Mouse (Mus musculus) heart, postnatal 0 days (tissue): Measurements from ENCODE around the gene Il1rapl1. TPM values are rescaled to one million over a fixed set of nuclear protein-coding genes. Genes with fewer than 3 reads are reported as not detected.

Experiments
- ATAC-seq: fragments of 200-750 bp; cut with Nextera tagmentation; 2 replicates; pipeline ENCODE4 v1.8.0; 2017; ENCODE audit warnings: low read depth, moderate number of reproducible peaks, moderate library complexity; ENCODE audit not compliant: insufficient read depth
- DNase-seq: peaks from one replicate; pipeline ENCODE4 v3.0.0-alpha.2; 2016; ENCODE audit warnings: low spot score
- H3K27ac ChIP-seq: fragments of 300-500 bp; sonication (generic); 2 replicates; pipeline ENCODE4 v1.5.1; 2014; ENCODE audit warnings: low read depth, mild to moderate bottlenecking
- H3K27me3 ChIP-seq: fragments of 300-500 bp; sonication (generic); 2 replicates; pipeline ENCODE4 v1.6.1; 2014; ENCODE audit warnings: low read length, mixed read lengths; ENCODE audit not compliant: control insufficient read depth, insufficient read depth
- H3K36me3 ChIP-seq: fragments of 300-500 bp; sonication (generic); replicated peaks from 2 replicates; pipeline ENCODE4 v1.6.1; 2014; ENCODE audit warnings: low read length, mixed read lengths; ENCODE audit not compliant: control insufficient read depth, insufficient read depth
- H3K4me1 ChIP-seq: fragments of 300-500 bp; sonication (generic); 2 replicates; pipeline ENCODE4 v1.6.1; 2014; ENCODE audit warnings: antibody characterized with exemption; ENCODE audit not compliant: control insufficient read depth, insufficient read depth
- H3K4me2 ChIP-seq: fragments of 300-500 bp; sonication (generic); 2 replicates; pipeline ENCODE4 v1.6.1; 2014; ENCODE audit warnings: low read depth, mild to moderate bottlenecking, low read length, moderate library complexity
- H3K4me3 ChIP-seq: fragments of 300-500 bp; sonication (generic); 2 replicates; pipeline ENCODE4 v1.5.1; 2014; ENCODE audit warnings: low read depth, low read length
- H3K9ac ChIP-seq: fragments of 300-500 bp; sonication (generic); replicated peaks from 2 replicates; pipeline ENCODE4 v1.6.1; 2014; ENCODE audit warnings: low read depth, low read length, mixed read lengths
- H3K9me3 ChIP-seq: fragments of 300-500 bp; sonication (generic); replicated peaks from 2 replicates; pipeline ENCODE4 v1.6.1; 2016; ENCODE audit warnings: low read length; ENCODE audit not compliant: control insufficient read depth
- CTCF ChIP-seq: IDR thresholded peaks from 2 replicates; pipeline ENCODE4 v1.5.1; 2016; ENCODE audit warnings: antibody characterized with exemption, control low read depth, low read depth
- EP300 ChIP-seq: IDR thresholded peaks from 2 replicates; pipeline ENCODE4 v1.6.1; 2016; ENCODE audit warnings: antibody characterized with exemption, low read depth
- WGBS: fragments of 180-500 bp; shearing (Covaris S2); extraction: QIAGEN DNeasy Blood & Tissue Kit; methylation state at CpG from one replicate; pipeline ENCODE4 v1.1.7; 2014; 5-methylcytosine and 5-hydroxymethylcytosine counted together
- polyA plus RNA-seq: library from polyadenylated mRNA; unstranded; fragments of >200 nt; fragmentation: Nextera tagmentation; extraction: Ambion mirVana; gene quantifications from 2 replicates; pipeline ENCODE4 v1.2.1, GENCODE M21; 2015
- total RNA-seq: library from RNA; depleted of rRNA; stranded (reverse); fragments of >200 nt; gene quantifications from 2 replicates; pipeline ENCODE4 v1.2.3, GENCODE M21; 2014; ENCODE audit warnings: low replicate concordance

Il1rapl1 gene
- total and polyA plus RNA-seq, 2 experiments from 2014 or later = 0.08 TPM; not detected in 1

DNA sequence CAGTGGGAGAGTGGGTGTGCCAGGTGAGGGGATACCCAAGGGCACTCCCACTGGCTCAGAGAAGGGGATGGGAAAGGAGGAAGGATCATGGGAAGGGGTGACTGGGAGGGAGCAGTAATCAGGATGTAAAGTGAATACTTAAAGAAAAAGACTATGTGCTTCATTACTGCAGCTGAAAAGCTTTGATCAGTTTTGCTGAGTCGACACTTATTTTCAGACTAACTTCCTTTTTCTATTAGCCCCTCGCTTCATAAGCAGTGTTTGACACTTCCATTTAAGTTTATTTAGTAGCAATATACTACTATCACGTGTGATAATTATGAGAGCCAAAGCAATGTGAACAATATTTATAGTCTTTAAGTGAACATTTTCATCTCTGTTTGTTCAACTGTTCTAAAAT lies 1307.2 kb downstream of the Il1rapl1 start:
- no peak overlapping the region for H3K9ac ChIP-seq
- ATAC-seq (no peak), DNase-seq (no peak)
- no peaks in the 10 kb centered on the region for H3K27me3 ChIP-seq
- H3K36me3 ChIP-seq = no peaks in the 10 kb centered on the region
- TF ChIP-seq CTCF (no peak), EP300 (no peak)
- H3K9me3 ChIP-seq = no peaks in the 10 kb centered on the region
- H3K4me1 ChIP-seq = no peaks in the 10 kb centered on the region
- H3K4me2 ChIP-seq = no peak overlapping the region
- no peak overlapping the region for H3K27ac ChIP-seq
- H3K4me3 ChIP-seq = no peak overlapping the region
- WGBS = 64% methylated on average over 3 of the region's 3 CpGs

DNA sequence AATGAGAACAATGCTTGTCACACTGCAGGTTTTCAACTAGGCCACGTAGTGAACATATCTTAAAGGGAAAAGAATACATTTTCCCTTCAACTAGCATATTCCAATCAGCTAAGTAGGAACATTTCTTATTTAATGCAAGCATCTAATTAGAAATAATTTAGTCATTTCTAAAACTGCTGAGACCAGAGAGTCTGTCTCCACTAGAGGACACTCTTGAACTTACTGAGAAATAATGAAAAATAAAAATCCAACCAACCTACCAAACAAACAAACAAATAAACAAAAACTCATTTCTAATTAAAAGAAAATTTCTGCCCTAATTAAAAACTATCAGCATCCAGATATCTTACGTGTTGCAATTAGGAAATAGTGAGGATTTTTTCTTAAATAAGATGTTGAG lies 1312.7 kb downstream of the Il1rapl1 start:
- DNase-seq (no peak), ATAC-seq (no peak)
- TF ChIP-seq CTCF (no peak), EP300 (no peak)
- Histone ChIP-seq H3K36me3 (no peaks in the 10 kb centered on the region), H3K27me3 (no peaks in the 10 kb centered on the region), H3K9me3 (no peaks in the 10 kb centered on the region), H3K27ac (no peak overlapping the region), H3K4me2 (no peak overlapping the region), H3K9ac (no peak overlapping the region), H3K4me1 (no peaks in the 10 kb centered on the region), H3K4me3 (no peak overlapping the region)
- 61% methylated on average over 2 of the region's 2 CpGs for WGBS

DNA sequence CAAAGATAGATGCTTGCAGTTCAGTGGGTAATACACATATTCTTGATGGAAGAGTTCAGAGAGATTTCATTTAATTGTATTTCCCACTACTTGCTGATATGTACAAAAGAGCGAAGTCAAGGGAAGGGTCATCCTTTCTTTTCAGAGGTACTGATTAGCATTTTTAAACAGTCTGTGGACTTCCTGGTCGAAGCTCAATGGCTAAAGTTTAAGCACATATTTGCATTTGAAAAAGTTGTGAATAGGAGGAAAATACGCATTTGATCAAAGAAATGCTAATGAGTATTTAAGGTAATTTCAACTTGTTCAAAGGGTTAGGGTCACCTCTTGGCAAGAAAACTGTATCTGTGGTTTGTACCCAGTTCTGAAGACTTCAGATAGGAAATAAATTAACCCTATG lies 1386.6 kb downstream of the Il1rapl1 start:
- no peak overlapping the region for H3K9ac ChIP-seq
- TF ChIP-seq EP300 = no peak
- TF ChIP-seq CTCF = no peak
- ATAC-seq = no peak

More for the DNA sequence above, 1386.6 kb downstream of the Il1rapl1 start:
- 55% methylated on average over 3 of the region's 3 CpGs for WGBS
- Histone ChIP-seq H3K4me2 (no peak overlapping the region), H3K27me3 (no peaks in the 10 kb centered on the region), H3K4me1 (no peaks in the 10 kb centered on the region), H3K36me3 (no peaks in the 10 kb centered on the region), H3K9me3 (no peaks in the 10 kb centered on the region), H3K27ac (no peak overlapping the region), H3K4me3 (no peak overlapping the region)
- DNase-seq = no peak
